Mouse (Mus musculus): ENCODE results near the gene Cpn2. TPM values are rescaled to one million over a fixed set of nuclear protein-coding genes. Genes with fewer than 3 reads are reported as not detected.
A peak's percentile ranks its signal among the peaks of the same experiment; 100 is the strongest.

The Cpn2 gene
- polyA plus RNA-seq, 1 experiment from 2014 or later: not detected

DNA sequence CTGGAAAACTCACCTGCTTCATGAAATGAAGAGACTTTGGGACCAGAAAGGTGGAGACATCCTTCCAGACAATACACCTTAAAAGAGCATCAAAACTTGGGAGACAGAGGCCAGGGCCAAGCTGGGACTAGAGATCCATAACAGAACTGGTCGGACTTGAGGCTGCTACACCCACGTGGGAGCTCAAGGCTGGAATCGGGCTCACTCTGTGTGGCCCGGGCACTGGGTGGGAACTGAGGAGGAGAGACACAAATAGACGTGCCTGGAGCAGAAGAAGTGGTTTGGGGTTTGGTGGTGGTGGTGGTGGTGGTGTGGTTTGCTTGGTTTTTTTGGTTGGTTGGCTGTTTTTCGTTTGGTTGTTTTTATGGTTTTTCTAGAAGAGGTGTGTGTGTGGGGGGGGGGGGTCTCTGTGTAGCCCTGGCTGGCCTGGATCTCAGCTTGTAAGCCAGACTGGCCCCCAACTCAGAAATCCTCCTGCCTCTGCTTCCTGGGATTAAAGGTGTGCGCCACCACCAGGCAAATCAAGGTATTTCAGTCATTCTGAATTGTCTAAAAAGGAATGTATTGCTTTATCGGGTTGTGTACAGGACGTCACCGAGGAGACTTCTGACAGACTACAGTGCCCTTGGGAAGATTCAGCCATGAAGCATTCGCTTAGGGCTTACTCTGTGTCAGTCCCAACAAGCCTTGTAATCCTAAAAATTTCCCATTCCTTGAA is 60.0 kb downstream of the Cpn2 start:
- Histone ChIP-seq H3K4me1 (replicated peaks; ENCODE audit: insufficient read depth, low read length) (0 out of 2 replicates have a peak, but pooled peaks cover 4% of the 10 kb centered on the region), H3K4me2 (ENCODE audit: low read length) (no peak overlapping the region), H3K9me3 (replicated peaks; ENCODE audit: low read length) (0 out of 2 replicates have a peak, but pooled peaks cover 5% of the 10 kb centered on the region), H3K36me3 (ENCODE audit: insufficient read depth, low read length) (no peaks in the 10 kb centered on the region), H3K9ac (ENCODE audit: low read depth, low read length) (no peak overlapping the region), H3K27me3 (ENCODE audit: insufficient read depth, low read length) (no peaks in the 10 kb centered on the region), H3K4me3 (replicated peaks; ENCODE audit: low read depth, low read length) (no peak overlapping the region), H3K27ac (no peak overlapping the region)
- DNase-seq (ENCODE audit: low spot score) (no peak), ATAC-seq (replicated peaks; ENCODE audit: low FRiP score, low read depth) (no peak)
- 92% methylated on average over 11 of the region's 11 CpGs for WGBS
- peak; percentile 34; the same call in 1 of the 2 replicates for TF ChIP-seq CTCF (IDR thresholded peaks at IDR 0.05; ENCODE audit: low read depth)

Other genes with a start within 250 kb of the Cpn2 start
- gene Hes1, start 203.1 kb downstream of the Cpn2 start, polyA plus RNA-seq (2015; fragmentation: Nextera tagmentation; extraction: Ambion mirVana): 87.1 and 102 TPM in 2 replicates
- gene Lrrc15, start 15.8 kb upstream of the Cpn2 start, polyA plus RNA-seq (2015; fragmentation: Nextera tagmentation; extraction: Ambion mirVana): 0.78 and 0.84 TPM in 2 replicates
- gene Gp5, start 43.3 kb upstream of the Cpn2 start, polyA plus RNA-seq (2015; fragmentation: Nextera tagmentation; extraction: Ambion mirVana): 0.14 and 0.16 TPM in 2 replicates
- 10.4 and 11.2 TPM in 2 replicates for gene Atp13a3, start 138.5 kb upstream of the Cpn2 start, polyA plus RNA-seq (2015; fragmentation: Nextera tagmentation; extraction: Ambion mirVana)